Mouse (Mus musculus) right cerebral cortex, postnatal 4 days (tissue): ENCODE results near the gene Schip1.

ENCODE experiments used
- DNase-seq: peaks from one replicate; pipeline ENCODE4 v3.0.0-alpha.2; 2022

Schip1 gene

GRCm38 (mm10) chr3:68632714-68633113, 568.1 kb downstream of the Schip1 start:
- no peak for DNase-seq

GRCm38 (mm10) chr3:68633577-68633976, 569.0 kb downstream of the Schip1 start:
- no peak for DNase-seq

GRCm38 (mm10) chr3:68637960-68638359, 573.4 kb downstream of the Schip1 start:
- DNase-seq = no peak

GRCm38 (mm10) chr3:68638703-68639102, 574.1 kb downstream of the Schip1 start:
- DNase-seq = no peak

- DNase-seq = no peak
These were observed 578.3 kb downstream of the Schip1 start for GRCm38 (mm10) chr3:68642935-68643334.

- no peak for DNase-seq
These were observed 582.0 kb downstream of the Schip1 start for GRCm38 (mm10) chr3:68646387-68647130.

- no peak for DNase-seq
These were observed 582.7 kb downstream of the Schip1 start for GRCm38 (mm10) chr3:68647282-68647681.

- no peak for DNase-seq
These were observed 585.6 kb downstream of the Schip1 start for GRCm38 (mm10) chr3:68650251-68650650.

GRCm38 (mm10) chr3:68656607-68657352, 592.2 kb downstream of the Schip1 start:
- DNase-seq = no peak

- DNase-seq = no peak
These were observed 593.1 kb downstream of the Schip1 start for GRCm38 (mm10) chr3:68657589-68658245.

GRCm38 (mm10) chr3:68659996-68660395, 595.4 kb downstream of the Schip1 start:
- no peak for DNase-seq

GRCm38 (mm10) chr3:68660538-68660937, 595.9 kb downstream of the Schip1 start:
- DNase-seq = no peak

GRCm38 (mm10) chr3:68662386-68662785, 597.8 kb downstream of the Schip1 start:
- DNase-seq = no peak

GRCm38 (mm10) chr3:68664337-68664736, 599.7 kb downstream of the Schip1 start:
- DNase-seq = no peak

GRCm38 (mm10) chr3:68666377-68666776, 601.8 kb downstream of the Schip1 start:
- no peak for DNase-seq

- no peak for DNase-seq
These were observed 603.2 kb downstream of the Schip1 start for GRCm38 (mm10) chr3:68667852-68668251.

GRCm38 (mm10) chr3:68669418-68669974, 604.9 kb downstream of the Schip1 start:
- DNase-seq = no peak

- DNase-seq = no peak
These were observed 610.1 kb downstream of the Schip1 start for GRCm38 (mm10) chr3:68674721-68675120.

GRCm38 (mm10) chr3:68675216-68675835, 610.7 kb downstream of the Schip1 start:
- no peak for DNase-seq
